Mouse (Mus musculus) right cerebral cortex, postnatal 25 days (tissue): ENCODE results near the gene Dedd.
"Not testable (repeated sequence)": the region's sequence is repeated elsewhere in the genome, so short reads cannot be mapped to it uniquely, and the experiment has no call there.

Source experiments
- DNase-seq: peaks from one replicate; pipeline ENCODE4 v3.0.0; 2022

The Dedd gene

DNA sequence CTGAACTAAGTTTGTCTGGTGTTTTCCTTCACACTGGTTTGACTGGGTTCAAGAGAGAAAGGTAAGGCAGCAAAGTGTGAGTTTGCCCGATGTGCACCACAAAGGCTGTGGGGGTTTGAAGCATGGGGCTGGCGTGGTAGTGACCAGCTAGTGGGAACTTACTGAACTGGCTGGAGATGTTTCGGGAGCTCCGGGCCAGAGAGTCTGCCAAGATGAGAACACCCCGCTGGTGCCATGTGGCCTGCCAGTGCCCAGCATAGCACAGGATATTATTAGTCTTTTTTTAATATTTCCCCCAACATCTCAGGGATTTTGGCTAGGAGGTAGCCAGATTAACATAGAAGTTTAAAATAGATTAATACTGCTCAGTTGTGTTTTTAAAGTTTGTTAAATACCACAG lies 8.8 kb upstream of the Dedd start:
- DNase-seq: no peak

- no peak for DNase-seq
These were observed 7.5 kb upstream of the Dedd start for GRCm38 (mm10) chr1:171321415-171321814.

GRCm38 (mm10) chr1:171322012-171322411 lies 6.9 kb upstream of the Dedd start:
- no peak for DNase-seq

GRCm38 (mm10) chr1:171325571-171325970 lies 3.4 kb upstream of the Dedd start:
- no peak for DNase-seq

DNA sequence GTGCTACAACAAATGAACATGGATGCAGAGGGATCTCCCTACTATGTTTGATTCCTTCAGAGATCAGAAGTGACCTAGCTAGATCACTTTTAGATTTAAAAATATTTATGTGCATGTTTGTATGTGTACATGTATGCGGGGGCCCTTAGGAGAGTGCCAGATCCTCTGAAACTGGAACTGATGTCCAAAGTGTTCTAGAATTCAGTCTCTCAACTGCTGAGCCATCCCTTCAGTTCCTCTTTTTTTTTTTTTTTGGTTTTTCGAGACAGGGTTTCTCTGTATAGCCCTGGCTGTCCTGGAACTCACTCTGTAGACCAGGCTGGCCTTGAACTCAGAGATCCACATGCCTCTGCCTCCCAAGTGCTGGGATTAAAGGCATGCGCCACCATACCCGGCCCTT lies 2.4 kb upstream of the Dedd start:
- DNase-seq: not testable (repeated sequence)

- no peak for DNase-seq
These were observed 701 bp upstream of the Dedd start for GRCm38 (mm10) chr1:171328244-171328643.

DNA sequence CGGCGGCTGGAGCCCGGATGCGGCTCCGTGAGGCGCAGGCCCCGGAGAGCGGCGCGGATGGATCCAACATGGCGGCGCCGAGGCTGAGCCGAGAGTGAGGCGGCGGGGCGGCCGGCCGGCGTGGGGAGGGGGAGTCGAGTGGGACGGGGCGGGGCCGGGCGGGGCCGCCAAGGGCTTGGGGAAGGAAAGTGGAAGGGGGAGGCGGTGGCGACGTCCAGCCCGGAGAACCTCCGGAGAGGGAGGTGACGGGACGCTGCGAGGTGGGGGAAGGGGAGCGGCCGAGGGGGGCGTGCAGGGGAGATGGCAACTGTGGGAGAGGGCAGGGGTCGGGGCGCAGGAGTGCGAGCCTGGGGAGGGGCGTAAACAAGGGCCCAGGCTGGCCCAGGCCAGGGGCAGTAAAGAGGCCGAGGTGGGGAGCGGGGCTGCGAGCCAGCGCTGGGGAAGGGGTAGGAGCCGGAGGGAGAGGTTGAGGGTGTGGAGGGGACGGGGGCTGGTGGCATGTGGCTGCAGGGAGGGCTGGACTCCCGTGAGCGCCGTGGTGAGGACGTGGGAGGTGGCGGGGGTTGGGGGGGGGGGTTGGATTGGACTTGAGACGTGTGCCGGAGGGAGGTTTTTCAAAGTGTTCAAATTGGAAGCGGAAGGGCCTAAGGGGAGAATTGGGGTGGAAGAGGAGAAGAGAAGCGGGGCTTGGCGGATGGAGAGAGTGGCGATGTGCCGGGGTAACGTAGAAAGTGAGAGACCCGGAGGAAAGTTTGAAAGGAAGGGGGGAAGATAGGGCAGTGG lies 679 bp downstream of the Dedd start:
- peak; percentile 34 for DNase-seq

DNA sequence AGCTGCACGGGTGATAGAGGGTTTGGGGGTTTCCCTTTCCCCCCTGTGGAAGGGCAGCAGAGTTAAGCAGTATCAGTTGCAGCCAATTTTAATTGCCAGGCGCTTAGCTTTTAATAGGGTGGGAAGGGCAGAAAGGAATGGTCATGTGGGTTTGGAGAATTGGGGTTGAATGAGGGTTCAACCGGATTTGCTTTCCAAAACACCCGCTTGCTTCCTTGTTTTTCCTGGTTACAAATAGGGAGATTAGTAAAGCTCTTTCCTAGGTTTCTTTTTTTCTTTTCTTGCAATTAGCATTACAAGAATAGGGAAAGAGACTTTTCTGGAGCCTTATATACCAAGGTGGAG lies 1.2 kb downstream of the Dedd start:
- DNase-seq: no peak

GRCm38 (mm10) chr1:171342262-171343207 lies 13.6 kb downstream of the Dedd start:
- DNase-seq: no peak

- DNase-seq: no peak
These were observed 15.2 kb downstream of the Dedd start for GRCm38 (mm10) chr1:171343922-171344677.

DNA sequence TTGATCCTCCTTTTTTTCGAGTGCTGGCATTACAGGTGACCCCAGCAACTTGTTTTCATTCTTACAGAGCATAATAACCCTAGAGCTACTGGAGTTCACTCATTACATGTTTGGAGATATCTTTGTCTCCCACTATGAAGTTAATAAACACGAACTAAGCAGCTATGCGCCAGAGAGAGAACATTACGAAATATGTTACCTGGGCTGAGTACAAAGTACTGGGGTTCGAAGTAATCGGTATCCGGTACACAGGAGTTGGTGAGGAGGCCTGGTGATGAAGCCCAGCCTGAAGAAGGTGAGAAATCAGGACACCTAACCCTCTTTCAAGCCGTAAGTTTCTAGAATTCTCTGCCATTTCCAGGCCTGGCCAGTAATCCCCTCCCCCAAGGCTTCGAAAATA lies 15.8 kb downstream of the Dedd start:
- DNase-seq: no peak

GRCm38 (mm10) chr1:171345225-171346094 lies 16.5 kb downstream of the Dedd start, which contains the start of the genes Nit1 and Pfdn2:
Gene Nit1 (minus strand): TSS chr1:171345646.
Gene Pfdn2 (plus strand): TSS chr1:171345670.
- DNase-seq: peak; percentile 92

DNA sequence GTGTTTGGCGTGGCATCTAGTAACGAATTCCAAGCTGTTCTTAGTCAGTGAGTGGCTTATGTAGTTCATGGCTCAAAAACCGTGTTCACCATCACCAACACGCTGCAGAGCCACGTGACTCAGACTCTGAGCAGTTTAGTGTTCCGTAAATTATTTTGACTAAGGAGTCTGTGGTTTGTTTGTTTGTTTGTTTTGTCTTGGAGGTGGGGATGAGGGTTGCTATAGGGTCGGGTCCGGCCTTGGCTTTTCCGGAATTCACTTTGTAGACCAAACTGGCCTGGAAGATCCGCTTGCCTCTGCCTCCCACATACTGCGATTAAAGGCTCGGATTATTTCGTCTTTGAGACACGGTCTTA lies 17.1 kb downstream of the Dedd start:
- DNase-seq: no peak

DNA sequence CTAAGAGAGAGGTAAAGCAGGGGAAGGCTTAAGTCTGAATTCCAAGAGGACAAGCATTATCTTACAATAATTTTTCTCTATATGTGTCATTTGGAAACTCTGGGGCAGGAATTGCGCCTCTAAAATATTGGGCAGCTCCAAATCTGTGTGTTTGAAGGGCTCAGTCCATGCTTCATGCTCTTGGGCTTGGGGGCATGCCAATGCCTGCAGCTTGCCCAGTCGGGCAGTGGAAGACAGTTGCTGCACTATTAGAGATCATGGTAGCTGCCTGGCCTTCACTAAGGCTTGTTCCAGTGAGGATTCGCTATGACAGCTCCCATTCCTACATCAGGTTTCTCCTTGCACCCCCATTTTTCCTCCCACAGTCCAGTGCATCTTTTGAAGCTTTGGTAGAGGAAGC lies 19.7 kb downstream of the Dedd start:
- DNase-seq: no peak

GRCm38 (mm10) chr1:171349210-171349609 lies 20.3 kb downstream of the Dedd start:
- DNase-seq: no peak

DNA sequence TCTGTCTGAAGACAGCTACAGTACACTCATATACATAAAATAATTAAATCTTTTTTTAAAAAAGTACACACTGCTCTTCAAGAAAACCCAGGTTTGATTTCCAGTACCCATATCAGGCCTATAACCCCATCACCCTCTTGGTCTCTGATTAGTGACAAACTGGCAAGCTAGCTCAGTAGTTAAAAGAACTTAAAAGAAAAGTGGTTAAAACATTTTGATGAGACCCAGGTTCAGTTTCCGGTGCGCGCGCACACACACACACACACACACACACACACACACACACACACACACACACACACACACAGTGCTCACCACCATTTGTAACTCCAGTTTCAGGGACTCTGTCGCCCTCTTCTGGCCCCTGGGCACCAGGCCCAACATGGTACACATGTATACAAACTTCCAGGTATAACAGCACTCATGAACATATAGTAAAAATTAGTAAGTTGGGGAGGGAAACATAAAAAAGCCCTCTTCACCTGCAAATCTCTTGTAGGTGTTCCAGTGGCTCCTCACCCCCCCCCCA lies 26.9 kb downstream of the Dedd start:
- DNase-seq: no peak

DNA sequence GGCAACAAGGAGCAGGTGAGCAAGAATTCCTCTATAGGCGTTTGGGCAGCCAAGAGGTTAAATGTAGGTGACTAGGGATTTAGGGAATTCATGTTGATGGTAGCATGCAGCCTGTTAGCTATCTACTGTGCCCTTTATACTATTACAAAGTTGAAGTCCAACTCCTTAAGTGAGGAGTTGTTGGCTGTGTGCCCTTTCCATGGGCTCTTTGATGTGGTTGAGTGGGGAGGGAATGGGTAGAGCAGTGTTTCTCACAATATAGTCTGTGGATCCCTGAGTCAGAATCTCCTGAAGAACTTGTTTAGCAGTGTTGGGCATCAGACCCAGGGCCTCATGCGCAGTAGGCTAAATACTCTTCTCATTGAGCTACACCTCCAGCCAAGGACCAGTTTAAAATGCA lies 27.9 kb downstream of the Dedd start:
- DNase-seq: no peak

DNA sequence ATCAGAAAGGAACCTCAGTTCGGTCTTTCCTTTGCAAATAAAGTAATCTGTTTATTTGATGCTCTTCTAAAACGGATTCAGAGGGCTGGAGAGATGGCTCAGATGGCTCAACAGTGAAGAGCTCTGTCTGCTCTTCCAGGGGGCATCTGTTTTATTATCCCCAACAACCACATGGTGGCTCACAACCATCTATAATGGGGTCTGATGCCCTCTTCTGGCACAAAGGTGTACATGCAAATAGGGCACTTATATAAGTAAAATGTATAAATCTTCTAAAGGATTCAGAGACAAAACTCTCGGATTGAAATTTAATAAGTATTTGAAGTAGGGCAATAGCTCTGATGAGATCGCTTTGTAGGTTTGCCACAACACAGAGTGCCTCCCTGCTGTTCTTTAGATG lies 29.5 kb downstream of the Dedd start:
- DNase-seq: no peak

DNA sequence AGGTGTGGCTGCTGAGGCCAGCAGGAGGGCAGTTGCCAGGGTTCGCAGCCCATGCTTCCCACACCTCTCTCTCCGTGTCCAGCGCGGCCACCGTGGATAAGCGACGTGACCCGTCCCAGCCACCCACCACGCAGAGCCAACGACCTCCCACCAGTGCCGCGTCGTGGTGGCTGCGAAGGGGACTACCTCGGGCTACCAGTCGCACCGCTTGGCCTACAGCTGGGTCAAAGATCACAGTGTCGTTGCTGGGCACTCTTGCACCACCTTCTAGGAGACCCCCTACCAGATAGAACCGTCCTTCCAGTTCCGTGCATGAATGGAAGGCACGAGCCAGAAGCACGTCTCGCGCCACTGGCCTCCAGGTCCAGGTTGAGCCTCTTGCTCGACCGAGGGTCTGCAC lies 31.3 kb downstream of the Dedd start:
- DNase-seq: peak; percentile 48

- DNase-seq: peak; percentile 86
These were observed 31.7 kb downstream of the Dedd start, which contains the start of gene Klhdc9 for GRCm38 (mm10) chr1:171360656-171361055. Gene Klhdc9 (minus strand): TSS chr1:171360798.

DNA sequence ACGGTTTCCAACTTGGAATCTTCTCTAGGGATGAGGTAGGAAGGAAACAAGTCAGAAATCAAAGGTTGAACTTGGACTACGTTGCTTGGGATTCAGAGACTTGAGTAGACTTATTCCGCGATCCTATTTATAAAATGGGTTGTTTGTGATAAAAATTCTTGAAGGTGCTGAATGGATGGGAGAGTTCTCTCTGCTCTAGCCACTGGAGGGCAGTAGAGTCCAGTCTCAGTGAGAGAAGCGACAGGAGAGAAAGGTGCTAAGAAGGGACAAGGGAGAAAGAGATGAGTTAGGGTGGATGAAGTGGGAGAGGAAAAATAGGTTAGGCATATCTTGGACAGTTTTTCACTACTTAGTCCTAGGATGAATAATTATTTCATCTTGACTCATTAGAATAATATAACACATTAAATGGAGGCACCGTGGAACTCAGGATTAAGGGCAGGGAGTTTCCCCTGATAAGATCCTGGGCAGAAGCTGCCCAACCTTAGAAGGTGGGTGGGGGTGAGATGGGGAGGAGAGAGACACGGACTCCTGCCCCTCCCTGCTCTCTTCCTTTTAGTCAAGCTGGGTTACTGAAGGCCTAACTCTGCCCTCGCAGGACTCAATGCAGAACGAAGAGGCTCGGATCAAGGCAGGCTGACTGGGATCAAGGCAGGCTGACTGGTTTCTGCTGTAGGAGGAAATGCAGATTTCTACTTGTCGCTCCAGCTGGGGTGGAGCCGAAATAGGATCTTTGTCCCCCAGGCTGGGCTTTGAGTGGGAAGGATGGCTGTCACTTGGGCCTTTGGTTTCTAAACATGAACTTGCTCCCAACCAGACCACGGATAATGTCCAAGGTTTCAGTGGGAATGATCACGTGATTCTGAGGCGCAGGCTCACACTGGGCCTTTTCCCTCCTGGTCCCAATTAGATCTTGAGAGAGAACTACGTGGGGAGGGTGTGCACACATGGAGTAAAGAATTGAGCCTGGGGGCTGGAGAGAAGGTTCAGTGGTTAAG lies 32.5 kb downstream of the Dedd start:
- peak; percentile 59 for DNase-seq
